Mouse (Mus musculus): Measurements from ENCODE around the gene Lin37. TPM values are rescaled to one million over a fixed set of nuclear protein-coding genes. Genes with fewer than 3 reads are reported as not detected.
A peak's percentile ranks its signal among the peaks of the same experiment; 100 is the strongest.

Gene Lin37
- polyA plus RNA-seq, 1 experiment from 2014 or later = 46.2 TPM

DNA sequence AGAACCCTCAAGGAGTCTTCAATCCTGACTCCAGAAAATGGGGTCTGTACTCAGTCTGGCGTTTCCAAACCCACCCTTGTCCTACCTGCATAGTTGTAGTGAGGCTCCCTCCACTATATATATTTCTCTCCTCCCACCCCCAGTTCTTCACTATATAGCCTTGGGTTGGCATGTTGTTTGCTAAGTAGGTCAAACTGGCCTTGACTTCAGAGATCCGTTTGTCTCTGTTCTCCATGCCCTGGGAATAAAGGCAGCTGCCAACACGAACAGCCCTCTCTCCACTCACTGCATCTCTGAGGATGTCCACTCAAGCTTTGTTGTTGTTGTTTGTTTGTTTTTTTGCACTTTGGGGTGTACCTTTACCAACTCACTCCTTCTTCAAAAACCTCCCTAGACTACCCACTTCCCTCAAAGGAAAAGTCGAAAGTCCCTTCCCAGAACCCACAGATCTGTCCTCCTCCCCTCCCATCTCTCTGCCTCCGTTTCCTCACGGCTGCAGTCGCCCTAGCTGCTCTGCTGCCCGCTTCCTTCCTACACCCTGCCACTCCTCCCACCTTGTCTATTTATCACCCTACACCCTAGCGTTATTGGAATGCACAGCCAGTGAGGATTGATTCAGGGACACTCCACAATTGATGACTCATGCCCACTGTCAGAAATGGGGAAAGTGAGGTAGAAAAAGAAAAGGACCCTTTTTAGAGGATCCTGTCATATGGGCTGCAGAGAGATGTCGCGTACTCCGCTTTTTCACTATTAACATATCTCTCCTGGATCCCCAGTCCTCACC lies 789 bp downstream of the Lin37 start:
- peak overlapping the region; percentile 90 for H3K4me2 ChIP-seq (ENCODE audit: low read depth)
- peaks cover 16% of the 10 kb centered on the region for H3K36me3 ChIP-seq (ENCODE audit: control insufficient read depth, insufficient read depth, low read length)
- no peaks in the 10 kb centered on the region for H3K27me3 ChIP-seq (ENCODE audit: control insufficient read depth, insufficient read depth, low read length)
- no peak for ATAC-seq (ENCODE audit: insufficient read depth, low FRiP score, low TSS enrichment)
- peak overlapping the region; percentile 49 for H3K4me3 ChIP-seq (ENCODE audit: low read depth, low read length)
- 19% methylated on average over 12 of the region's 12 CpGs for WGBS
- H3K9me3 ChIP-seq (ENCODE audit: control insufficient read depth, low read length) = no peaks in the 10 kb centered on the region
- no peak for DNase-seq (ENCODE audit: low spot score)
- H3K27ac ChIP-seq (ENCODE audit: low read depth, low read length) = no peak overlapping the region
- H3K9ac ChIP-seq (ENCODE audit: low read length) = peak overlapping the region; percentile 52
- peaks cover 9% of the 10 kb centered on the region for H3K4me1 ChIP-seq (ENCODE audit: control insufficient read depth, insufficient read depth, low read length)

DNA sequence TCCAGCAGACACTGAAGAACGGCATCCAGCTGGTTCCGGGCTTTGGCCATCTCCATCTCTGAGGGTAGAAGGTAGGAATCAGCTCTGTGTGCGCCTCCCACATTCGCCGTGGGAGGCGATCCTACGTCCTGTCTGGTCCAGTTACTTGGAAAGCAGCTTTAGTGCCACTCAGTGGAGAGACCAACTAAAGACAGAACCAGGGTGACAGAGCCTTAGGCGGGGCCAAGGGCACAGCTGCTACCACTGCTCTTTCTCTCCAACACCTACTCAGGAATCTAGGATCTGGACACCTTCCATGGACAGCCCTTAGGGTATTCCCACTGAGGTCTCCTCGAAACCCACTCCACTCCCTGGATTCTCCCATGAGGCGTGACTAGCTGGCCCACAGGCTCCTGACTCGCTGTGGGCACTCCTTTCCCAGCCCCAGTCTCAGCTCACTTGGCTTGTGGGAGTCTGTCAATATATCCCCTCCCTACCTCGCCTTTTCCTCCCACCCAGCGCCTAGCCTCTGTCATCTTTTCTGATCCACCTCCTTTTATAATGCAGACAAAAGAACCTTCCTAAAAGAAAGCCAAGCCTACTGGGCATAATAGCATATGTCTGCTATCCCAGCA lies 1.6 kb downstream of the Lin37 start:
- Histone ChIP-seq H3K4me1 (ENCODE audit: control insufficient read depth, insufficient read depth, low read length) (peaks cover 15% of the 10 kb centered on the region), H3K9ac (ENCODE audit: low read length) (no peak overlapping the region), H3K4me3 (ENCODE audit: low read depth, low read length) (0 out of 2 replicates have a peak overlapping the region, but pooled peaks have one; percentile 49), H3K9me3 (ENCODE audit: control insufficient read depth, low read length) (no peaks in the 10 kb centered on the region), H3K36me3 (ENCODE audit: control insufficient read depth, insufficient read depth, low read length) (peaks cover 16% of the 10 kb centered on the region), H3K27ac (ENCODE audit: low read depth, low read length) (no peak overlapping the region), H3K4me2 (ENCODE audit: low read depth) (peak overlapping the region; percentile 90), H3K27me3 (ENCODE audit: control insufficient read depth, insufficient read depth, low read length) (no peaks in the 10 kb centered on the region)
- ATAC-seq (ENCODE audit: insufficient read depth, low FRiP score, low TSS enrichment) = no peak
- 90% methylated on average over 13 of the region's 13 CpGs for WGBS
- no peak for DNase-seq (ENCODE audit: low spot score)

DNA sequence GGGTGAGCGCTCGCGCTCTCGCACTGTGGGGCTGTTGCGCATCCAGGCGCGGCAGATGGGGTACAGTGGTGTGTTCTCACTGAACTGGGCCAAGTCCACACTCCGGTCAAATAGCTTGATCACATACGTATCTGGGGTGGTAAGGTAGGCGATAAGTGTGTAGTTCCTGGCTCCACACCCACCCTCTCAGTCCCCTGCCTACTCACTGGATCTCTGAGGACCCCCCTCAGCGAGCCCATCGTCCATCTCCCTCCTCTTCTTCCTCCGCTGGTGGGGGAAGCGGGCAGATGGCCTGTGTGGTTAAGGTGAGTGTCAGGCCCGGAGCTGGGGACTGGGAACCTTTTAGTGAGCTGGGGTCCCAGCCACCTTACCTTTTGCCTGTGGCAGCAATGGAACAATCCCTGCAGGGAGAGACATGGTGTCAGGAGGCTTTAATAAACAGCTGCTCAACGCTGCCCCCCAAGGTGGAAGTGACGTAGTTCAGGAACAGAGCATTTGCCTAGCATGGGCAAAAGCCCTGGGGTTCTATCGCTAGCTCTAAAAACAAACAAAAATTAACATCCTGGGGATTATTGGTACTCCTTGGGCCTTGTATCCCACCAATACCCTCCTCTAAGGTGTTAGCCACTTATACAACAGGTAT lies 2.6 kb downstream of the Lin37 start:
- Histone ChIP-seq H3K9ac (ENCODE audit: low read length) (no peak overlapping the region), H3K27me3 (ENCODE audit: control insufficient read depth, insufficient read depth, low read length) (no peaks in the 10 kb centered on the region), H3K4me1 (ENCODE audit: control insufficient read depth, insufficient read depth, low read length) (peaks cover 18% of the 10 kb centered on the region), H3K9me3 (ENCODE audit: control insufficient read depth, low read length) (no peaks in the 10 kb centered on the region), H3K4me3 (ENCODE audit: low read depth, low read length) (no peak overlapping the region), H3K27ac (ENCODE audit: low read depth, low read length) (no peak overlapping the region), H3K36me3 (ENCODE audit: control insufficient read depth, insufficient read depth, low read length) (peaks cover 16% of the 10 kb centered on the region), H3K4me2 (ENCODE audit: low read depth) (no peak overlapping the region)
- DNase-seq (ENCODE audit: low spot score) = no peak
- WGBS = 94% methylated on average over 18 of the region's 18 CpGs
- ATAC-seq (ENCODE audit: insufficient read depth, low FRiP score, low TSS enrichment) = no peak

DNA sequence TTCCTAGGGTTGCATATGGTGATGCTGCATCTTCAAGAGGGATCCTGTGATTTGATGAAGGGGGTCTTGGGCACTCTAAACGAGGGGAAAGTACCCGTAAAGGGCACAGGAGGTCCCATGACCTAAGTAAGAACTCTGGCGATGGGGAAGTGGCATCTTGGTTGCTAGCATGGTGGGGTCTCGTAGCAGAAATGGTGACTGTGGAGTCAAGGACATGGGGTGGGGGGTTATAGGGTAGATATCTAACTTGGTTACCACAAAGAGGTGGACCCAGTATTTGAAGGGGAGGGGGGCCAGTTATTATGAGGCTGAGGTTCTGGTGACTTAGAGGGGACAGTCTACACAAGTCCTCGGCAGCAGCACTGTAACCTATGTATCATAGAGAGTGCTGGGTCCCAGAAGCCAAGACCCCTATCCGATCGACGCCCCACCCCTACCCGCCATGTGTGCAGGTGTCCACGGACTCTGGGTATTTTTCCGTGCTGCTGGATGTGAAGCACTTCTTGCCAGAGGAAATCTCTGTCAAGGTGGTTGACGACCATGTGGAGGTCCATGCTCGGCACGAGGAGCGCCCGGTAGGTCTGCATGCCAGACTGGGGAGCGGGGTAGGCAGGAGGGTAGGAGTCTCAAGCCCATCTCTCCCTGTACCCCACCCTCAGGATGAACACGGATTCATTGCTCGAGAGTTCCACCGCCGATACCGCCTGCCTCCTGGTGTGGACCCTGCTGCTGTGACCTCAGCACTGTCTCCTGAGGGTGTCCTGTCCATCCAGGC lies 5.6 kb downstream of the Lin37 start:
- ATAC-seq (ENCODE audit: insufficient read depth, low FRiP score, low TSS enrichment) = no peak
- H3K27me3 ChIP-seq (ENCODE audit: control insufficient read depth, insufficient read depth, low read length) = no peaks in the 10 kb centered on the region
- no peak overlapping the region for H3K27ac ChIP-seq (ENCODE audit: low read depth, low read length)
- H3K9me3 ChIP-seq (ENCODE audit: control insufficient read depth, low read length) = no peaks in the 10 kb centered on the region
- no peak for DNase-seq (ENCODE audit: low spot score)
- peaks cover 17% of the 10 kb centered on the region for H3K4me1 ChIP-seq (ENCODE audit: control insufficient read depth, insufficient read depth, low read length)
- WGBS = 85% methylated on average over 22 of the region's 22 CpGs
- H3K4me2 ChIP-seq (ENCODE audit: low read depth) = peak overlapping the region; percentile 93; the same call in 1 of the 2 replicates
- H3K9ac ChIP-seq (ENCODE audit: low read length) = no peak overlapping the region
- peak overlapping the region; percentile 45; the same call in 1 of the 2 replicates for H3K4me3 ChIP-seq (ENCODE audit: low read depth, low read length)
- H3K36me3 ChIP-seq (ENCODE audit: control insufficient read depth, insufficient read depth, low read length) = peaks cover 16% of the 10 kb centered on the region

DNA sequence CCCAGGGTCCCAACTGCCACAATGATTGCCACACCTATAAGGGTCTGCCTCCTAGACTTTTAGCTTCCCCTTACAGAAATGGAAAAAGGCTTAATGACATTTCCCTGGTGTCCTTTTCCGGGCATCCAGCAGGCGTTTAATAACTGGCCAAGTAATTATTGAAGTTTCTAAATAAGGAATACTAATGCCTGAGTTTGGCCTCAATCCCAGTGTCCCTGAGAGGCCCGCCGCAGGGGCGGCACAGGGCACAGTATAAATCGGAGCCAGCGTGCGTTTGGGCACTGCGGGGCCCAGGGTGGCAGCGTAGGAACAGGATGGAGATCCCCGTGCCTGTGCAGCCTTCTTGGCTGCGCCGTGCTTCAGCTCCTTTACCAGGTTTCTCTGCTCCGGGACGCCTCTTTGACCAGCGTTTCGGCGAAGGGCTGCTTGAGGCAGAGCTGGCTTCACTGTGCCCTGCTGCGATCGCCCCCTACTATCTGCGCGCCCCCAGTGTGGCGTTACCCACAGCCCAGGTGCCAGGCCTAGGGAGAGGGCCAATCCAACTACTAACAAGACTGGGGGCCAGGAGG lies 6.5 kb downstream of the Lin37 start:
- Histone ChIP-seq H3K27ac (ENCODE audit: low read depth, low read length) (no peak overlapping the region), H3K9me3 (ENCODE audit: control insufficient read depth, low read length) (no peaks in the 10 kb centered on the region), H3K4me2 (ENCODE audit: low read depth) (peak overlapping the region; percentile 93), H3K9ac (ENCODE audit: low read length) (peak overlapping the region; percentile 65), H3K4me1 (ENCODE audit: control insufficient read depth, insufficient read depth, low read length) (peaks cover 13% of the 10 kb centered on the region), H3K27me3 (ENCODE audit: control insufficient read depth, insufficient read depth, low read length) (no peaks in the 10 kb centered on the region), H3K36me3 (ENCODE audit: control insufficient read depth, insufficient read depth, low read length) (peaks cover 16% of the 10 kb centered on the region), H3K4me3 (ENCODE audit: low read depth, low read length) (peak overlapping the region; percentile 45)
- ATAC-seq (ENCODE audit: insufficient read depth, low FRiP score, low TSS enrichment) = no peak
- WGBS = 12% methylated on average over 23 of the region's 23 CpGs
- no peak for DNase-seq (ENCODE audit: low spot score)

DNA sequence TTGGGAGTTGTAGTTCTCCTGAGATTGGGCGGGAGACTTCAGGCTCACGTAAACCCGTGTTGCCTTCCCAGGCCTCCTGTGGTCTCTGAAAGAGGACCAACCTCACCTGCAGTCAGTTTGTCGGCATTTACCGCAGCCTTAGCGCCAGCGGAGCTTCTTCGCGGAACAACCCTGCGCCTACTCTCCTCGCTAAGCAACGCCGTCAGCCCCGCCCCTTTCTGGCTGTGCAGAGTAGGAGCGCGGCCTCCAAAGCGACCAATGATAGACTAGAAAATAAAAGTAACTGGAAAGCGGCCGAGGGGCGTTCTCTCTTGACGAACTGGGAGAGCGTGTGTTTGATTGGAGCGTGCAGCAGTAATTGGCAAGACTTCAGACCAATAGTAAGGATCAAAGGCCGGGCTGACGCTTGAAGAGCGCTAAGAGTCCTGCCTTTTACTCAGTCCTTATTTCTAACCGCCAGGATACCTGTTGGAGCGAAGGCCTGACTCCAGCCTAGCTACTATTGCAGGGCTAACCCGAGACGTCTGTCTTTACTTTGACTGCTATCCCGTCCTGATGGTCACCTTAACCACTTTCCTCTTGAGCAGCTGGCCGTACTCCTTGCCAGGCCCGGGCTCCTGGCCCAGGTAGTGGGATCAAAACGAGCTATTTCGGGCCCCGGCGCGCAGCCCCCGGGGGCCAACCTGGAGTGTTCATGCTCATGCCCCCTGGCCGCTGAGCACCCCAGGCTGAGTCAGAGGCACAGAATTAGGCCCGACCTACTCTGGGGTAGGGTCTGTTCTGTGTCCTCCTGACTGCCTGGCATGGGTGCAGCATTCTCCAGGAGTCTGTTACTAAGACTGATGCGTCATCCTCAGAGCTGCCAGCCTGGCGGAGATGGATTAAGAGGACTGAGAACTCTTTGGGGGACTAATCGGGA lies 7.3 kb downstream of the Lin37 start, which contains the start of the genes Hspb6 and Proser3:
Gene Hspb6, plus strand, starts transcription at position 77 of the 919 bp plus-strand sequence.
Gene Proser3, minus strand, starts transcription at position 198 of the 919 bp plus-strand sequence.
- peak within 1 kb of the TSS; percentile 93 for H3K4me2 ChIP-seq (ENCODE audit: low read depth)
- H3K9ac ChIP-seq (ENCODE audit: low read length) = peak within 1 kb of the TSS; percentile 65
- WGBS = 2% methylated on average over 44 of the region's 44 CpGs
- no peaks in the 10 kb centered on the region for H3K9me3 ChIP-seq (ENCODE audit: control insufficient read depth, low read length)
- peak; percentile 95 for DNase-seq (ENCODE audit: low spot score)
- peaks cover 13% of the 10 kb centered on the region for H3K4me1 ChIP-seq (ENCODE audit: control insufficient read depth, insufficient read depth, low read length)
- H3K27me3 ChIP-seq (ENCODE audit: control insufficient read depth, insufficient read depth, low read length) = no peaks in the 10 kb centered on the region
- peak within 1 kb of the TSS; percentile 75 for H3K27ac ChIP-seq (ENCODE audit: low read depth, low read length)
- peak within 1 kb of the TSS; percentile 45 for H3K4me3 ChIP-seq (ENCODE audit: low read depth, low read length)
- peaks cover 16% of the 10 kb centered on the region for H3K36me3 ChIP-seq (ENCODE audit: control insufficient read depth, insufficient read depth, low read length)
- ATAC-seq (ENCODE audit: insufficient read depth, low FRiP score, low TSS enrichment) = peak; percentile 88

DNA sequence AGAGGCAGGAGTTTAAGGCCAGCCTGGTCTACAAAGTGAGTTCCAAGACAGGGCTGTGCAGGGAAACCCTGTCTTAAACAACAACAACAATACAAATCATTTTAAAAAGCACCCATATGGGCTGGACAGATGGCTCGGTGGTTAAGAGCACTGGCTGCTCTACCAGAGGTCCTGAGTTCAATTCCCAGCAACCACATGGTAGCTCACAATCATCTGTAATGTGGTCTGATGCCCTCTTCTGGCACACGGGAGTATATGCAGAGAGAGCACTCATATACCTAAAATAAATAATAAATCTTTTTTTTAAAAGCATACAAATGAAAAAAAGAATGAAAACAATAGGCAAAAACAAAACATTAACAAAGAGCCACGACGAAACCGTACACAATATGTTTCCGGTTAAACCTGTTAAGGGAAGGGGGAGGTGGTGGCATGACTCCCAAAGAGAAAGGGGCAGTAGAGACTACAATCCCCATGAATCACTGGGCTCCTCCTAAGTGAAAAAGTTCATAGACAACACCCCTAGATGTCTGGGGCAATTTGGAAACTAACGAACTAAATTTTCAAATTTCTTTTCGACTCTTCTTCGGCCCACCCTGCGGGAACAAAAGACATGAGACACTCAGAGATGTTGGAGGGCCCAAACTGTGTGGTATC lies 8.1 kb downstream of the Lin37 start:
- Histone ChIP-seq H3K4me1 (ENCODE audit: control insufficient read depth, insufficient read depth, low read length) (peaks cover 13% of the 10 kb centered on the region), H3K9me3 (ENCODE audit: control insufficient read depth, low read length) (no peaks in the 10 kb centered on the region), H3K27ac (ENCODE audit: low read depth, low read length) (peak overlapping the region; percentile 75), H3K4me2 (ENCODE audit: low read depth) (peak overlapping the region; percentile 93), H3K27me3 (ENCODE audit: control insufficient read depth, insufficient read depth, low read length) (no peaks in the 10 kb centered on the region), H3K4me3 (ENCODE audit: low read depth, low read length) (peak overlapping the region; percentile 45), H3K36me3 (ENCODE audit: control insufficient read depth, insufficient read depth, low read length) (peaks cover 10% of the 10 kb centered on the region), H3K9ac (ENCODE audit: low read length) (peak overlapping the region; percentile 56)
- ATAC-seq (ENCODE audit: insufficient read depth, low FRiP score, low TSS enrichment) (peak; percentile 71), DNase-seq (ENCODE audit: low spot score) (no peak)
- WGBS = 3% methylated on average over 10 of the region's 10 CpGs

Data from neural tube, embryonic 11.5 days (tissue).